Mouse (Mus musculus): ENCODE results near the gene Sorl1. TPM values are rescaled to one million over a fixed set of nuclear protein-coding genes. Genes with fewer than 3 reads are reported as not detected.

Gene Sorl1
- total and polyA plus RNA-seq, 3 experiments: 2.5 to 12.3 (median 6.3) TPM

GRCm38 (mm10) chr9:41940311-41940853 lies 183.7 kb downstream of the Sorl1 start:
- in situ Hi-C loops (cut with MboI; ENCODE audit: low pct_ligation_motif_present, low pct_unique_long_range_greater_than_20kb, low sequenced_read_pairs): loop anchor here (25.0 kb wide), 1 partner anchor 953 kb away; no protein-coding TSS in a partner anchor
- Histone ChIP-seq H3K9ac (ENCODE audit: insufficient read depth, low read depth) (no peak overlapping the region), H3K9me3 (replicated peaks; ENCODE audit: low read length) (no peaks in the 10 kb centered on the region), H3K4me3 (replicated peaks in 1 of 3; ENCODE audit: low read depth in 2 of 3, low read length in 2 of 3, poor library complexity in 1 of 3) (no peak overlapping the region), H3K27ac (ENCODE audit: insufficient read depth, low read depth) (no peak overlapping the region), H3K36me3 (replicated peaks in 1 of 2; ENCODE audit: control insufficient read depth in 1 of 2, insufficient read depth in 1 of 2, low read length in 1 of 2) (no peaks in the 10 kb centered on the region), H3K4me1 (ENCODE audit: control insufficient read depth in 1 of 2, insufficient read depth in 2 of 2) (peaks cover 4 to 23% of the 10 kb centered on the region in 2 experiments; a peak in 3 of 4 replicates), H3K4me2 (ENCODE audit: insufficient read depth, low read depth, poor library complexity, severe bottlenecking) (no peak overlapping the region), H3K27me3 (replicated peaks) (no peaks in the 10 kb centered on the region), H3K79me2 (replicated peaks; ENCODE audit: control insufficient read depth, extremely low read depth, insufficient read depth, poor library complexity, severe bottlenecking) (no peaks in the 10 kb centered on the region)
- dilution Hi-C loops (cut with MboI; ENCODE audit: extremely low pct_ligation_motif_present, extremely low pct_unique_long_range_greater_than_20kb, low sequenced_read_pairs): no loop called here
- TF ChIP-seq UBTF (IDR thresholded peaks at IDR 0.05; ENCODE audit: low read depth, low read length) (no peak), MAX (IDR thresholded peaks at IDR 0.05; ENCODE audit: low read length) (no peak), RAD21 (IDR thresholded peaks at IDR 0.05; ENCODE audit: low read depth, low read length) (no peak), MEF2A (IDR thresholded peaks at IDR 0.05; ENCODE audit: borderline replicate concordance, low read depth, low read length) (no peak), IRF4 (IDR thresholded peaks at IDR 0.05; ENCODE audit: low read depth, low read length) (no peak), ZKSCAN1 (IDR thresholded peaks at IDR 0.05; ENCODE audit: borderline replicate concordance, low read depth, low read length) (no peak), TCF12 (IDR thresholded peaks at IDR 0.05; ENCODE audit: low read depth, low read length) (no peak), NELFE (IDR thresholded peaks at IDR 0.05; ENCODE audit: low read depth, low read length) (no peak), EP300 (IDR thresholded peaks at IDR 0.05; ENCODE audit: low read length) (no peak), NRF1 (IDR thresholded peaks at IDR 0.05; ENCODE audit: low read depth, low read length) (no peak), USF1 (IDR thresholded peaks at IDR 0.05; ENCODE audit: low read depth, low read length) (no peak), ZNF384 (IDR thresholded peaks at IDR 0.05; ENCODE audit: low read depth, low read length) (no peak), ZC3H11A (IDR thresholded peaks at IDR 0.05; ENCODE audit: low read depth, low read length) (no peak), SIN3A (IDR thresholded peaks at IDR 0.05; ENCODE audit: low read length) (no peak), BHLHE40 (IDR thresholded peaks at IDR 0.05; ENCODE audit: low read depth, low read length) (no peak), GABPA (IDR thresholded peaks at IDR 0.05; ENCODE audit: insufficient replicate concordance, low read depth, low read length) (no peak), TBP (conservative IDR thresholded peaks at IDR 0.05; ENCODE audit: low read depth, low read length) (no peak), MAZ (IDR thresholded peaks at IDR 0.05; ENCODE audit: low read depth, low read length) (no peak), POLR2AphosphoS2 (IDR thresholded peaks at IDR 0.05; ENCODE audit: low read depth, low read length) (no peak), MAFK (IDR thresholded peaks at IDR 0.05; ENCODE audit: insufficient replicate concordance, low read length) (no peak)
- DNase-seq (ENCODE audit: extremely low read depth): no peak

GRCm38 (mm10) chr9:41938449-41938848 lies 185.6 kb downstream of the Sorl1 start:
- DNase-seq (ENCODE audit: extremely low read depth): no peak
- TF ChIP-seq JUND (conservative IDR thresholded peaks at IDR 0.05; ENCODE audit: low read depth, low read length): no peak
- TF ChIP-seq SIN3A (IDR thresholded peaks at IDR 0.05; ENCODE audit: low read length): no peak
- no peak for TF ChIP-seq PAX5 (IDR thresholded peaks at IDR 0.05; ENCODE audit: low read length)
- no peak for TF ChIP-seq USF1 (IDR thresholded peaks at IDR 0.05; ENCODE audit: low read depth, low read length)
- no peak for TF ChIP-seq MEF2A (IDR thresholded peaks at IDR 0.05; ENCODE audit: borderline replicate concordance, low read depth, low read length)
- no peak for TF ChIP-seq USF2 (conservative IDR thresholded peaks at IDR 0.05; ENCODE audit: low read depth, low read length)
- Histone ChIP-seq H3K79me2 (replicated peaks; ENCODE audit: control insufficient read depth, extremely low read depth, insufficient read depth, poor library complexity, severe bottlenecking) (no peaks in the 10 kb centered on the region), H3K27ac (ENCODE audit: insufficient read depth, low read depth) (no peak overlapping the region), H3K4me1 (ENCODE audit: control insufficient read depth in 1 of 2, insufficient read depth in 2 of 2) (peaks cover 6 to 36% of the 10 kb centered on the region in 2 experiments; a peak in 3 of 4 replicates), H3K9me3 (replicated peaks; ENCODE audit: low read length) (no peaks in the 10 kb centered on the region), H3K27me3 (replicated peaks) (no peaks in the 10 kb centered on the region), H3K4me3 (replicated peaks in 1 of 3; ENCODE audit: low read depth in 2 of 3, low read length in 2 of 3, poor library complexity in 1 of 3) (no peak overlapping the region), H3K36me3 (replicated peaks in 1 of 2; ENCODE audit: control insufficient read depth in 1 of 2, insufficient read depth in 1 of 2, low read length in 1 of 2) (no peaks in the 10 kb centered on the region), H3K4me2 (ENCODE audit: insufficient read depth, low read depth, poor library complexity, severe bottlenecking) (no peak overlapping the region), H3K9ac (ENCODE audit: insufficient read depth, low read depth) (no peak overlapping the region)
- dilution Hi-C loops (cut with MboI; ENCODE audit: extremely low pct_ligation_motif_present, extremely low pct_unique_long_range_greater_than_20kb, low sequenced_read_pairs): no loop called here
- in situ Hi-C loops (cut with MboI; ENCODE audit: low pct_ligation_motif_present, low pct_unique_long_range_greater_than_20kb, low sequenced_read_pairs): loop anchor here (25.0 kb wide), 1 partner anchor 951 kb away; no protein-coding TSS in a partner anchor

Data from CH12.LX (cell line).